Mouse (Mus musculus): ENCODE results near the gene Fank1. TPM values are rescaled to one million over a fixed set of nuclear protein-coding genes. Genes with fewer than 3 reads are reported as not detected.
A peak's percentile ranks its signal among the peaks of the same experiment; 100 is the strongest.

Fank1 gene
- total RNA-seq, 2 experiments from 2014 or later: 3.6 to 4.1 TPM

GRCm38 (mm10) chr7:133848180-133848579 is 71.5 kb downstream of the Fank1 start:
- intact Hi-C loops (cut with DNase I): no loop called here
- no peak overlapping the region for H3K4me3 ChIP-seq
- DNase-seq (ENCODE audit: extremely low spot score in 1 of 2, low spot score in 2 of 2): no peak
- H3K27ac ChIP-seq: no peak overlapping the region
- TF ChIP-seq CTCF (IDR thresholded peaks at IDR 0.05): no peak

DNA sequence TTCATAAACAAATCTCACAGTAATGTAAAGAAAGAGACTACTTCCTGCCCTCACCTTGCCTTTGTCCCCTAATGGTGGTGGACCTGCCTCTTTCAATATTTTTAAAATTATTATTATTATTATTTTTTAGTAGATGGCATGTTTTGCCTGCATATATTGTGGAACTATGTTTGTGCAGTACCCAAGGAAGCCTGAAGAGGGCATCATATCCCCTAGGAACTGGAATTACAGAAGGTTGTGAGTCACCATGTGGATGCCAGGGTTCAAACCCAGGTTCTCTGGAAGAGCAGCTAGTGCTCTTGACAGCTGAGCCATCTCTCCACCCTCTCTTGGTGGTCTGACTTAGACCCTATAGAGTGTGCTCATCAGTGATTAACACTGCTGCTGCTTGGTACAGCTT is 74.1 kb downstream of the Fank1 start:
- no peak overlapping the region for H3K4me3 ChIP-seq
- H3K27ac ChIP-seq: no peak overlapping the region
- peak; percentile 26 for TF ChIP-seq CTCF (IDR thresholded peaks at IDR 0.05)
- intact Hi-C loops (cut with DNase I): no loop called here
- no peak for DNase-seq (ENCODE audit: extremely low spot score in 1 of 2, low spot score in 2 of 2)

DNA sequence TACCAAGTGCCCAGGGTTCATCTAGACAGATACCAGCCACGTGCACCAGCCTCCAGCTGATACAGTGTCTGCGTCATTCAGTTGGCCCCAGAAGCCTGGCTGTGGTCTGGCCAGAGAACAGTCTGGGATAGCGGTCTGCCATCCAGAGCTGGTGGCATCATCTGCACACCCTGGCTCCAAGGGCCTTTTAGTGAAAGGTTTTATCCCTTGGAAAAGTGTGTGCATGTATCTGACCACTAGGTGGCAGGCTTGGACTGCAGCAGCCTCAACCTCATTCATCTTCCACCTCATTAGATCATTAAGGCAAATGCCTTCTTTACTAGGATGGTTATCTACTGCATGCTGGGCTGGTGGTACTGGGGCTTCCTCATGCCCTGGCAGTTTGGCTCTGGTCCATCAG is 79.6 kb downstream of the Fank1 start:
- Histone ChIP-seq H3K4me3 (no peak overlapping the region), H3K27ac (no peak overlapping the region)
- intact Hi-C loops (cut with DNase I): loop anchor here (1.0 to 5.0 kb wide), 4 partner anchors 367 to 1631 kb away; no protein-coding TSS in a partner anchor
- no peak; the same call in none of the 2 replicates for TF ChIP-seq CTCF (IDR thresholded peaks at IDR 0.05)
- DNase-seq (ENCODE audit: extremely low spot score in 1 of 2, low spot score in 2 of 2): peak; percentile 77 to 81

DNA sequence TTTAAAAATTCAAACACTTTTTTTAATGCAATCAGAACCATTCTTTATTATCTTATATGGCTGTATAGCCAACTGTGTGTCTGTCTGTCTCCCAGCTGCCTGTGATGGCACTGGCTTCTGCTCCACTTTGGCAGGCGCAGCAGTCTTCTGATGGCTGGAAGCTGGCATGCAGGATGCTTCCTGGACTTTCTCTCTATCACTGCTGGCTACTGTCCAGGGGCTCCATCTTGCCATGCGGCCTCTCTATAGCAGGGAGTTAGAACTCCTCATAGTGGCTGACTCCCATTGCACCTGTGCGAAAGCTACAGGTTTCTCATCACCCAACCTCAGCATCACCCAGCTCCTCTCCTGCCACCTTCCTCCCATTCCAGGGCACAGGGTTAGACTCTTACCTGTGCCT is 81.8 kb downstream of the Fank1 start:
- Histone ChIP-seq H3K4me3 (no peak overlapping the region), H3K27ac (no peak overlapping the region)
- intact Hi-C loops (cut with DNase I): loop anchor here (5.0 kb wide), 2 partner anchors 709 to 1629 kb away; no protein-coding TSS in a partner anchor
- no peak for DNase-seq (ENCODE audit: extremely low spot score in 1 of 2, low spot score in 2 of 2)
- no peak for TF ChIP-seq CTCF (IDR thresholded peaks at IDR 0.05)

DNA sequence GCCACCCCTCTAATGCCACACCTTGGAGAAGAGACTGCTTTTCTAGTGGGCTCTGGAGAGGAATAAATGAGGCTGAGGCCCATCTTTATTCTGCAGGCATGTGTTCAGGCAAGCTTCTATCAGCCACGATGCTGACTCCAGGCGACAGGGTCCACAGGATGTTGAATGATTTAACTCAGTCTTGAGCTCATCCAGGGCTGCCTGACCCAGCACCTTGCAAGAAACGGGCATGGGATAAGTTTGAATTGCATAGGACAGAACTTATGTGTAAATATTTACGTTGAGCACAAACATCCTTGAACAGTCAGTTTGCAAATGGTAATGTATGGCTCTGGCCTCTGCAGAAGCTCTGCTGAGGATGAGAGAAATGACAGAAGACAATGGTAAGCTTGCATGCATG is 82.9 kb downstream of the Fank1 start:
- DNase-seq (ENCODE audit: extremely low spot score in 1 of 2, low spot score in 2 of 2): no peak
- H3K4me3 ChIP-seq: no peak overlapping the region
- no peak for TF ChIP-seq CTCF (IDR thresholded peaks at IDR 0.05)
- intact Hi-C loops (cut with DNase I): loop anchor here (5.0 kb wide), 2 partner anchors 708 to 1628 kb away; no protein-coding TSS in a partner anchor
- H3K27ac ChIP-seq: no peak overlapping the region

- Histone ChIP-seq H3K4me3 (no peak overlapping the region), H3K27ac (no peak overlapping the region)
- intact Hi-C loops (cut with DNase I): no loop called here
- TF ChIP-seq CTCF (IDR thresholded peaks at IDR 0.05): no peak
- no peak for DNase-seq (ENCODE audit: extremely low spot score in 1 of 2, low spot score in 2 of 2)
These were observed 85.6 kb downstream of the Fank1 start for GRCm38 (mm10) chr7:133862233-133862632.

- TF ChIP-seq CTCF (IDR thresholded peaks at IDR 0.05): no peak
- no peak for DNase-seq (ENCODE audit: extremely low spot score in 1 of 2, low spot score in 2 of 2)
- intact Hi-C loops (cut with DNase I): no loop called here
- no peak overlapping the region for H3K27ac ChIP-seq
- no peak overlapping the region for H3K4me3 ChIP-seq
These were observed 86.1 kb downstream of the Fank1 start for GRCm38 (mm10) chr7:133862723-133863122.

GRCm38 (mm10) chr7:133863151-133863550 is 86.5 kb downstream of the Fank1 start:
- intact Hi-C loops (cut with DNase I): no loop called here
- DNase-seq (ENCODE audit: extremely low spot score in 1 of 2, low spot score in 2 of 2): no peak
- Histone ChIP-seq H3K27ac (no peak overlapping the region), H3K4me3 (no peak overlapping the region)
- no peak for TF ChIP-seq CTCF (IDR thresholded peaks at IDR 0.05)

GRCm38 (mm10) chr7:133863684-133864083 is 87.0 kb downstream of the Fank1 start:
- no peak for TF ChIP-seq CTCF (IDR thresholded peaks at IDR 0.05)
- intact Hi-C loops (cut with DNase I): no loop called here
- DNase-seq (ENCODE audit: extremely low spot score in 1 of 2, low spot score in 2 of 2): no peak
- H3K4me3 ChIP-seq: no peak overlapping the region
- no peak overlapping the region for H3K27ac ChIP-seq

GRCm38 (mm10) chr7:133870265-133870664 is 93.6 kb downstream of the Fank1 start:
- no peak for TF ChIP-seq CTCF (IDR thresholded peaks at IDR 0.05)
- no peak overlapping the region for H3K4me3 ChIP-seq
- intact Hi-C loops (cut with DNase I): no loop called here
- DNase-seq (ENCODE audit: extremely low spot score in 1 of 2, low spot score in 2 of 2): no peak
- H3K27ac ChIP-seq: no peak overlapping the region

DNA sequence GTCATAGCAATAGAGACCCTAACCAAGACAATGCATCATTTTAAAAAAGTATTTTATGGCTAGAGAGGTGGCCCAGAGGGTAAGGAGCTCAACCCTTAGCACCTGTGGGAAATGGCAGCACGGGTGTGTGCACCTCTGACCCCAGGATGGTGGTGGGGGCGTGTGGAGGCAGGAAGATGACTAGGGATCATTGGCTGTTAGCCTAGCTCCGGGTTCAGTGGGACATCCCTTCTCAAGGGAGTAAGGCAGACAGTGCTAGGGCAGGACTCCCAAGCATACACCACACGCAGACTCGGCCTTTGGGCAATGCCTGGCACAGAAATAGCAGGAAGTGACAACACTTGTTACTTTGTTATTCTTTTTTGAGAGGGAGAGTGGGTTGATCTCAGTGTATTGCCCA is 96.0 kb downstream of the Fank1 start:
- TF ChIP-seq CTCF (IDR thresholded peaks at IDR 0.05): no peak

GRCm38 (mm10) chr7:133876139-133876538 is 99.5 kb downstream of the Fank1 start:
- H3K27ac ChIP-seq: no peak overlapping the region
- no peak for DNase-seq (ENCODE audit: extremely low spot score in 1 of 2, low spot score in 2 of 2)
- H3K4me3 ChIP-seq: no peak overlapping the region
- intact Hi-C loops (cut with DNase I): no loop called here
- TF ChIP-seq CTCF (IDR thresholded peaks at IDR 0.05): no peak

More for the DNA sequence above, 96.0 kb downstream of the Fank1 start:
- intact Hi-C loops (cut with DNase I): no loop called here
- Histone ChIP-seq H3K4me3 (no peak overlapping the region), H3K27ac (no peak overlapping the region)
- DNase-seq (ENCODE audit: extremely low spot score in 1 of 2, low spot score in 2 of 2): no peak

- no peak for TF ChIP-seq CTCF (IDR thresholded peaks at IDR 0.05)
- DNase-seq (ENCODE audit: extremely low spot score in 1 of 2, low spot score in 2 of 2): no peak
- H3K4me3 ChIP-seq: no peak overlapping the region
- no peak overlapping the region for H3K27ac ChIP-seq
- intact Hi-C loops (cut with DNase I): no loop called here
These were observed 100.1 kb downstream of the Fank1 start for GRCm38 (mm10) chr7:133876646-133877342.
